Mouse (Mus musculus) kidney, embryonic 14.5 days (tissue): ENCODE measurements around the gene Dock6. TPM values are rescaled to one million over a fixed set of nuclear protein-coding genes. Genes with fewer than 3 reads are reported as not detected.
"Not testable (repeated sequence)": the region's sequence is repeated elsewhere in the genome, so short reads cannot be mapped to it uniquely, and the experiment has no call there.

Experiments
- ATAC-seq: fragments of 200-750 bp; cut with Nextera tagmentation; 2 replicates; pipeline ENCODE4 v1.8.0; 2017; ENCODE audit warnings: moderate number of reproducible peaks, mild to moderate bottlenecking, moderate TSS enrichment, moderate library complexity; ENCODE audit not compliant: low FRiP score, low TSS enrichment
- H3K27ac ChIP-seq: fragments of 300-500 bp; sonication (generic); 2 replicates; pipeline ENCODE4 v1.5.1; 2014; ENCODE audit warnings: low read depth, mild to moderate bottlenecking, low read length, moderate library complexity, mixed read lengths
- H3K27me3 ChIP-seq: fragments of 300-500 bp; sonication (generic); 2 replicates; pipeline ENCODE4 v1.6.1; 2014; ENCODE audit warnings: mild to moderate bottlenecking, low read length; ENCODE audit not compliant: control insufficient read depth, insufficient read depth
- H3K36me3 ChIP-seq: fragments of 300-500 bp; sonication (generic); 2 replicates; pipeline ENCODE4 v1.6.1; 2014; ENCODE audit warnings: low read length, mixed read lengths; ENCODE audit not compliant: control insufficient read depth, insufficient read depth
- H3K4me1 ChIP-seq: fragments of 300-500 bp; sonication (generic); 2 replicates; pipeline ENCODE4 v1.6.1; 2014; ENCODE audit warnings: low read length, mixed read lengths; ENCODE audit not compliant: control insufficient read depth, insufficient read depth
- H3K4me2 ChIP-seq: fragments of 300-500 bp; sonication (generic); replicated peaks from 2 replicates; pipeline ENCODE4 v1.6.1; 2014; ENCODE audit warnings: low read depth, mild to moderate bottlenecking, low read length
- H3K4me3 ChIP-seq: fragments of 300-500 bp; sonication (generic); 2 replicates; pipeline ENCODE4 v1.5.1; 2014; ENCODE audit warnings: mild to moderate bottlenecking, low read length
- H3K9ac ChIP-seq: fragments of 300-500 bp; sonication (generic); 2 replicates; pipeline ENCODE4 v1.6.1; 2014; ENCODE audit warnings: low read depth, mild to moderate bottlenecking, low read length, moderate library complexity
- H3K9me3 ChIP-seq: fragments of 300-500 bp; sonication (generic); 2 replicates; pipeline ENCODE4 v1.6.1; 2016; ENCODE audit warnings: low read length; ENCODE audit not compliant: control insufficient read depth
- WGBS: fragments of 180-500 bp; shearing (Covaris S2); extraction: QIAGEN DNeasy Blood & Tissue Kit; methylation state at CpG from one replicate; pipeline ENCODE4 v1.1.7; 2014; 5-methylcytosine and 5-hydroxymethylcytosine counted together
- polyA plus RNA-seq: library from polyadenylated mRNA; unstranded; fragments of >200 nt; fragmentation: Nextera tagmentation; extraction: Ambion mirVana; gene quantifications from 2 replicates; pipeline ENCODE4 v1.2.1, GENCODE M21; 2014

Dock6 gene
- polyA plus RNA-seq, 1 experiment from 2014 or later, result 39.7 TPM

DNA sequence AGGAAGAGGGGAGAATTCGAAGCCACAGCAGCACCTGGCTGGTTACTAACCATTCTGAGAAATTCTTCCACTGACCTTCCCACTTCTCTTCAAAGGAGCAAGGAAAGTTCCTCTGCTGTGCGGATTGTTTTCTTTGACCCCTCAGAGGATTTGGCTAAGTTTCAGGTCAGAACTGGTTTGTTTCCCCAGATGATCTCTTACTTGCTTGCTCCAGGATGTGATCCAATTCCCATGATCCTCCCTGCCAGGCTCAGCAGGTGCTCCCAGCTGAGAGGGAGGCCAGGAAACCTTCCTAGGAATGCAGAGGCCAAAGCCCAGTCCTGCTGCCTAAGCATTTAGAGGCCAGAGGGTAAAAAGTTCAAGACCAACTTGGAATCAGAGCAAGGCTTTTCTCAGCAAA is 14.2 kb upstream of the Dock6 start:
- ATAC-seq, result no peak
- no peak overlapping the region for H3K4me3 ChIP-seq
- H3K4me1 ChIP-seq, result 0 out of 2 replicates have a peak, but pooled peaks cover 4% of the 10 kb centered on the region
- no peaks in the 10 kb centered on the region for H3K36me3 ChIP-seq
- WGBS, result 40% methylated on average over 2 of the region's 2 CpGs
- H3K27ac ChIP-seq, result no peak overlapping the region
- no peak overlapping the region for H3K9ac ChIP-seq
- H3K27me3 ChIP-seq, result no peaks in the 10 kb centered on the region
- H3K4me2 ChIP-seq, result no peak overlapping the region
- peaks cover 5% of the 10 kb centered on the region; the same call in 1 of the 2 replicates for H3K9me3 ChIP-seq

DNA sequence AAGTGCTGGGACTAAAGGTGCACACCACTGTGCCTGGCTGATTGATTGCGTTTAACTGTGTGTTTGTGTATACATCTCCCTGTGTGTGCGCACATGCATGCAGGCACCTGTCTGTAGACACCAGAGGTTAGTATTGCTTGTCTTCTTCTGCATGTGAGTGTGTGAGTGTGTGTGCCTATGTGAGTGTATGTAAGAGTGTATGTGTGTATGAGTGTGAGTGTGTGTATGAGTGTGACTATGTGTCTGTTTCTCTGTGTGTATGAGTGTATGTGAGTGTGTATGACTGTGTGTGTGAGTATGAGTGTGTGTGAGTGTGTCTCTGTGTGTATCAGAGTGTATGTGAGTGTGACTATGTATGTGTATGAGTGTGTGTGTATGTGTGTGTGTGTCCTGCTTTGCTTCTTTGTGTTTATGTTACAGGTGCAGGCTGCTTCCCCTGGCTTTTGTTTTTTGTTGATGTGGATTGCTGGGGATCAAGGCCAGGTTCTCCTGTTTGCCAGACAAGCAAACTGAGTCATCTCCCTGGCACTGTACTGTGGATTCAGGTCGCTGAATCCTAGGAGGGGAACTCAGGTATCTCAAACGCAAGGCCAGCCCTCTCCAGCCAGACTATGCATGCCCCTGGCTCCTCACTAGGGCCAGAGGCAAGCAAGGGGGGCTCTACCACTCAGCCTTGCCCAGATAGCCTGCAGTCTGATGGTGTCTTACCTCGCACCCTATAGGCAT is 13.4 kb upstream of the Dock6 start:
- H3K9me3 ChIP-seq, result peaks cover 5% of the 10 kb centered on the region; the same call in 1 of the 2 replicates
- no peaks in the 10 kb centered on the region for H3K36me3 ChIP-seq
- H3K9ac ChIP-seq, result no peak overlapping the region
- 73% methylated on average over 5 of the region's 5 CpGs for WGBS
- 0 out of 2 replicates have a peak, but pooled peaks cover 4% of the 10 kb centered on the region for H3K4me1 ChIP-seq
- H3K4me3 ChIP-seq, result no peak overlapping the region
- H3K27ac ChIP-seq, result no peak overlapping the region
- H3K27me3 ChIP-seq, result no peaks in the 10 kb centered on the region
- ATAC-seq, result no peak
- H3K4me2 ChIP-seq, result no peak overlapping the region

DNA sequence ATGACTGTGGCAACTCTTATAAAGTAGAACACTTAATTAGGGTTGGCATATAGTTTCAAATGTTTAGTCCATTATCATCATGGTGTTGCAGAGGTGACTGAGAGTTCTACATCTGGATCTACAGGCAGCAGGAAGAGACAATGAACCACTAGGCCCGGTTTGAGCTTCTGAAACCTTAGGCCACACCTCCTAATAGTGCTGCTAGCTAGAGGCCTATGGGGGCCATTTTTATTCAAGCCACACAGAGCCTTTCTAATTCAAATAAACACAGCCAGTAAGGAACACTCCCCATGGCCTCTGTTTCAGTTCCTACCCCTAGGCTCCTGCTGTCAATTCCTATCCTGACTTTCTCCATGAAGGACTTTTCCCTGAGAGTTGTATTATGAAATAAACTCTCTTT is 9.7 kb upstream of the Dock6 start:
- Histone ChIP-seq H3K36me3 (no peaks in the 10 kb centered on the region), H3K27ac (no peak overlapping the region), H3K4me1 (0 out of 2 replicates have a peak, but pooled peaks cover 7% of the 10 kb centered on the region), H3K4me3 (no peak overlapping the region), H3K4me2 (no peak overlapping the region), H3K9me3 (peaks cover 5% of the 10 kb centered on the region; the same call in 1 of the 2 replicates), H3K9ac (no peak overlapping the region), H3K27me3 (no peaks in the 10 kb centered on the region)
- 68% methylated on average over 1 of the region's 1 CpGs for WGBS
- no peak for ATAC-seq

DNA sequence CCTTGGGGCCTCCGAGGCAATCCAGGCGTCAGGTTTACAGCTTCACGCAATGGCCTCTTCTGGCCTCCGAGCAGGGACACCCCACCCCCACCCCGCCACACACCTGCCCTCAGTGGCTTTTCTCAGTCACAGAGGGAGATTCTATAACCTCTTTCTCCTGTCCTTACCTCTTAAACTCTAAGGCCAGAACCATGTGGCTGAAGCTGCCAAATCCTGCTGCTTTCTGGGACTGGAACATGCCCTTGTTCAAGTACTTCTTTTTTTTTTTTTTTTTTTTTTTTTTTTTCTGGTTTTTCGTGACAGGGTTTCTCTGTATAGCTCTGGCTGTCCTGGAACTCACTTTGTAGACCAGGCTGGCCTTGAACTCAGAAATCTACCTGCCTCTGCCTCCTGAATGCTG is 7.9 kb upstream of the Dock6 start:
- not testable (repeated sequence) for H3K4me2 ChIP-seq, H3K27ac ChIP-seq, H3K9ac ChIP-seq, H3K27me3 ChIP-seq, H3K9me3 ChIP-seq, H3K4me3 ChIP-seq, H3K4me1 ChIP-seq, ATAC-seq, H3K36me3 ChIP-seq
- WGBS, result 57% methylated on average over 6 of the region's 6 CpGs

DNA sequence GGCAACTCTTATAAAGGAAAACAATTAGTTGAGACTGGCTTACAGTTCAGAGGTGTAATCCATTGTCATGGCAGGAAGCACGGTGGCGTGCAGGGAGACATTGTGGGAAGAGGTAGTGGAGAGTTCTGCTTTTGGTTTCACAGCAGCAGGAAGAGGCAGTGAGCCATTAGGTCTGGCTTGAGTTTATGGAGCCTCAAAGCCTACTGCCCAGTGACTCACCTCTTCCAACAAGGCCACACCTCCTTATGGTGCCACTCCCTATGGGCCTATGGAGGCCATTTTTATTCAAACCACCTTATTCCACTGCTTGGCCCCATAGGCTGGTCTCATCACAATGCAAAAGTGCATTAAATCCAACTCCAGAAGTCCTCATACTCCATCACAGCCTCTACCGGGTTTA is 7.2 kb upstream of the Dock6 start:
- H3K4me1 ChIP-seq, result 0 out of 2 replicates have a peak, but pooled peaks cover 2% of the 10 kb centered on the region
- no peaks in the 10 kb centered on the region for H3K27me3 ChIP-seq
- no peak overlapping the region for H3K9ac ChIP-seq
- 84% methylated on average over 3 of the region's 3 CpGs for WGBS
- no peak overlapping the region for H3K27ac ChIP-seq
- no peak for ATAC-seq
- H3K9me3 ChIP-seq, result peaks cover 5% of the 10 kb centered on the region; the same call in 1 of the 2 replicates
- no peak overlapping the region for H3K4me3 ChIP-seq
- no peak overlapping the region for H3K4me2 ChIP-seq
- H3K36me3 ChIP-seq, result no peaks in the 10 kb centered on the region

DNA sequence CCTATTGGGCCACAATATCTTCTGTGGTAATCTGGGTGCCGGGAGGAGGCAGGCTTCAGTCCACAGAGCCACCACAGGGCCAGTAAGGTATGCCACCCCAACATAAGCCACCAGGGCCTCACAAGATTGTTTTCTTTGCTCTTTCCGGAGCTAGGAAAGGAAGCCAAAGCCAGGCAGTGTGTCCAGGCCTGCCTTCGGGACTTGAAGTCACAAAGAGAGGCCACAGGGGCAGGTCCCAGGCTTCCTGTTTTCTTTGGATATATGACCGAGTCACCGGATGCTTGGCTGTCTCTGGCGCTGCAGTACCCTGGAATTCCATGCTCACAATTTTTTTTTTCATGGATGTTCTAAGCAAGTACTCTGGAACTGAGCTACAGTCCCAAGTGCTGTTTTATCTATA is 5.6 kb upstream of the Dock6 start:
- ATAC-seq, result peak; percentile 45; the same call in 1 of the 2 replicates
- WGBS, result 11% methylated on average over 6 of the region's 6 CpGs
- no peak overlapping the region for H3K4me3 ChIP-seq

DNA sequence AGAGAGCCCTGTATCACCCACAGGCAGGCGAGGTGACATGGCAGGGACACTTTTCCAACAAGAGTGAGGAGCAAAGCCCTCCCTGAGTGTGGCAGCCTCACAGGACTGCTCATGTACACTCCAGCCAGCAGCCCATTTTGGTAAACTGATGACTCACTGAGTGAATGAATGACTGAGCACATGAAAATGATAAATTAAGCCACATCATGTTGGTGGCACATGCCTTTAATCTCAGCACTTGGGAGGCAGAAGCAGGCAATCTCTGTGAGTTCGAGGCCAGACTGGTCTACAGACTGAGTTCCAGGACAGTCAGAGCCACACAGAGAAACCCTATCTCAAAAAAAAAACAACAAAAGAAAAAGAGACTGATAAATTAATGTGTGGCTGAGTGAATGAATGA is 5.1 kb upstream of the Dock6 start:
- peaks cover 5% of the 10 kb centered on the region; the same call in 1 of the 2 replicates for H3K9me3 ChIP-seq
- no peak overlapping the region for H3K4me3 ChIP-seq
- 0 out of 2 replicates have a peak overlapping the region, but pooled peaks have one; percentile 4 for H3K27ac ChIP-seq
- ATAC-seq, result no peak
- no peak overlapping the region for H3K4me2 ChIP-seq
- 0 out of 2 replicates have a peak overlapping the region, but pooled peaks have one; percentile 18 for H3K9ac ChIP-seq
- H3K36me3 ChIP-seq, result no peaks in the 10 kb centered on the region
- H3K27me3 ChIP-seq, result no peaks in the 10 kb centered on the region
- H3K4me1 ChIP-seq, result 0 out of 2 replicates have a peak, but pooled peaks cover 2% of the 10 kb centered on the region
- 78% methylated on average over 2 of the region's 2 CpGs for WGBS

More for the DNA sequence above, 5.6 kb upstream of the Dock6 start:
- Histone ChIP-seq H3K9ac (no peak overlapping the region), H3K27me3 (no peaks in the 10 kb centered on the region), H3K9me3 (peaks cover 5% of the 10 kb centered on the region; the same call in 1 of the 2 replicates), H3K36me3 (no peaks in the 10 kb centered on the region), H3K4me2 (no peak overlapping the region), H3K4me1 (0 out of 2 replicates have a peak, but pooled peaks cover 2% of the 10 kb centered on the region), H3K27ac (peak overlapping the region; percentile 4; the same call in 1 of the 2 replicates)

DNA sequence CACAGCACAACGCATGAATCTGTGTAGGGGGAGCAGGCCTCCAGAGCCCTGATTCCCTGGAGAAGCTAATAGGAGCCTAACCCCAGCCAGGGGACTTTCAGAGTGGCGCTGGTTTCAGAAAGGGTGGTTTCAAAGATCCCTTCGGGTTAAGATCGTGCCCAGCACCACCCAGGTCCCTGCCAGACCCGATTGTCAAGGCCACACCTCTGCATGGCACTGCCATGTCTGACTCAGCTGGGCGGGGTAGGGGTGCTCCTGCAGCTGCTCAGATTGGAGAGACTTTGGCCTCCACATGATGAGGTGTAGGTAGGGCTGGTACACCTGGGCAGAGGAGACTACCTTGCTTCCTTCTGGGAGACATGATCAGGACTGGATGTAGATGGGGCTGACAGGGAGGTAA is 2.5 kb upstream of the Dock6 start:
- H3K4me2 ChIP-seq, result no peak overlapping the region
- H3K9ac ChIP-seq, result no peak overlapping the region
- no peaks in the 10 kb centered on the region for H3K27me3 ChIP-seq
- no peak for ATAC-seq
- 89% methylated on average over 6 of the region's 6 CpGs for WGBS
- no peak overlapping the region for H3K4me3 ChIP-seq
- H3K9me3 ChIP-seq, result no peaks in the 10 kb centered on the region
- peaks cover 16% of the 10 kb centered on the region; the same call in 1 of the 2 replicates for H3K4me1 ChIP-seq
- no peak overlapping the region for H3K27ac ChIP-seq
- H3K36me3 ChIP-seq, result no peaks in the 10 kb centered on the region

DNA sequence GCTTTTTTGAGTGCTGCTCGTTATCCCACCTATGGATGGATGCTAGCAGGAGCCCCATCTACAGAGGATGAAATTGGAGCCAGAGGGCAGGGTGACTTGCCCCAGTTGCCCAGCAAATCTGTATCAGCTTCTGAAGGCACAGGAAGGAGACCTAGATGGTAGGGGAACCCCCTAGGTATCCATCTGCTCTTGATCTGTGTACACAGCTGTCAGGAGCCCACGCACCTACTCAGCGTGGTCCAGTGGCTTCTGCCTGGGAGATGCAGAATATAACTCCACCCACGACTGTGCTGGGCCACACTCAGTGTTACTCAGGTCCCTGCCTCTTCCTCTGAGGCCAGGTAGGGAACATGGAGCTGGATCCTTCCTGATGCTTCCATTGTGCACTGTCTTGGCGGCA is 1.5 kb upstream of the Dock6 start:
- no peak overlapping the region for H3K9ac ChIP-seq
- H3K4me2 ChIP-seq, result no peak overlapping the region
- WGBS, result 61% methylated on average over 5 of the region's 5 CpGs
- H3K4me3 ChIP-seq, result no peak overlapping the region
- no peaks in the 10 kb centered on the region for H3K27me3 ChIP-seq
- no peak overlapping the region for H3K27ac ChIP-seq
- no peak for ATAC-seq
- no peaks in the 10 kb centered on the region for H3K36me3 ChIP-seq
- peaks cover 16% of the 10 kb centered on the region; the same call in 1 of the 2 replicates for H3K4me1 ChIP-seq
- H3K9me3 ChIP-seq, result no peaks in the 10 kb centered on the region
